Comparison of ENCODE assay signal across 11 mouse cellular contexts in the genomic region with DNA sequence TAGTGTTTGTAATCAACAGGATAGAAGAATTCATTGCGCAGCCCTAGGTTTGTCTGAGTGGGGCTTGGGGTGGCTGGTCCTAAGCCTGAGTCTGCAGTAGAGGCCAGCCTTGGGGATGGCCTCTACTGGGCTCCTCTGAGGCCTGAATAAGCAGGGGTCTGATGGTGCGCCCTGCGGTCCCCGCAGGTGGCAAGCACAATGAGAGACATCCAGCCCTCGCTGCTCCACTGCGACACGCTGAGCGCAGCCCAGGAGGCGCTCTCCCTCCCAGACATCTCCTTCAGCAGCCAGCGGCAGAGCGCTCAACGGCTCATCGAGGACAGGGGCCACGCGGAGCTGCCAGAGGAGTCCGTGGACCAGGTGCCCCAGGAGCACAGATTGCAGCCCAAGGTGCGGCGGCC.
DNase-seq lines count a peak whose midpoint lies in the region; ATAC-seq lines count a peak whose summit lies in the region.
"Had no signal": no experiment of that assay in that cellular context is flagged by ENCODE, and none has a peak within 500 bp of the region (broad histone marks: within the 10 kb centered on the region; RNA-seq: fewer than 3 reads in every experiment).

No protein-coding gene starts in this region.

- intact Hi-C loops in left cerebral cortex, postnatal 25 days (cut with DNase I) = no loop called here

- 18% methylated on average over 18 of the region's 18 CpGs for WGBS in intestine, embryonic 14.5 days
- 24% methylated on average over 18 of the region's 18 CpGs for WGBS in intestine, embryonic 16.5 days
- WGBS in forebrain, embryonic 11.5 days = 8% methylated on average over 18 of the region's 18 CpGs
- WGBS in midbrain, embryonic 13.5 days = 13% methylated on average over 18 of the region's 18 CpGs

- ATAC-seq in intestine, embryonic 14.5 days (replicated peaks; ENCODE audit: low FRiP score, low TSS enrichment, low read depth) = no peak
- ATAC-seq in intestine, embryonic 16.5 days = no peak
- ATAC-seq in forebrain, embryonic 11.5 days (replicated peaks; ENCODE audit: low FRiP score) = 0 out of 2 replicates have a peak, but pooled peaks have one; percentile 36
- ATAC-seq in midbrain, embryonic 13.5 days = peak; percentile 74

- H3K27ac ChIP-seq in intestine, embryonic 14.5 days (ENCODE audit: low read depth) = no peak overlapping the region
- H3K27ac ChIP-seq in intestine, embryonic 16.5 days (ENCODE audit: low read length) = no peak overlapping the region
- no peak overlapping the region for H3K27ac ChIP-seq in forebrain, embryonic 11.5 days (ENCODE audit: low read depth, low read length)
- H3K27ac ChIP-seq in midbrain, embryonic 13.5 days = no peak overlapping the region
- H3K27ac ChIP-seq: liver, embryonic 15.5 days had no signal

- no peak for DNase-seq in intestine, embryonic 14.5 days (ENCODE audit: low spot score)
- DNase-seq in R1 (ENCODE audit: low read depth, low spot score) = peak; percentile 6
- DNase-seq in forebrain, embryonic 11.5 days (ENCODE audit: low spot score) = peak; percentile 56
- no peak for DNase-seq in gastrocnemius, postnatal 10 days
- DNase-seq in left cerebral cortex, postnatal 25 days (ENCODE audit: low spot score in 2 of 2) = no peak
- no peak for DNase-seq in gastrocnemius, adult 8-10 months (ENCODE audit: low spot score in 2 of 2)
- DNase-seq: kidney, postnatal 14 days had no signal

- H3K27me3 ChIP-seq in intestine, embryonic 14.5 days (replicated peaks; ENCODE audit: control insufficient read depth, insufficient read depth, low read length) = no peaks in the 10 kb centered on the region
- no peaks in the 10 kb centered on the region for H3K27me3 ChIP-seq in intestine, embryonic 16.5 days (replicated peaks; ENCODE audit: control insufficient read depth, insufficient read depth, low read length)
- peaks cover 9% of the 10 kb centered on the region for H3K27me3 ChIP-seq in forebrain, embryonic 11.5 days (ENCODE audit: control insufficient read depth, insufficient read depth, low read length)
- no peaks in the 10 kb centered on the region for H3K27me3 ChIP-seq in midbrain, embryonic 13.5 days
- H3K27me3 ChIP-seq: liver, embryonic 15.5 days had no signal

- H3K4me2 ChIP-seq in intestine, embryonic 14.5 days (ENCODE audit: low read length) = 0 out of 2 replicates have a peak overlapping the region, but pooled peaks have one; percentile 20
- no peak overlapping the region for H3K4me2 ChIP-seq in intestine, embryonic 16.5 days (ENCODE audit: low read depth, low read length)
- peak overlapping the region; percentile 26; the same call in 1 of the 2 replicates for H3K4me2 ChIP-seq in forebrain, embryonic 11.5 days (ENCODE audit: low read depth, low read length, severe bottlenecking)
- 0 out of 2 replicates have a peak overlapping the region, but pooled peaks have one; percentile 9 for H3K4me2 ChIP-seq in midbrain, embryonic 13.5 days (replicated peaks)
- H3K4me2 ChIP-seq: liver, embryonic 15.5 days had no signal

- no peaks in the 10 kb centered on the region for H3K4me1 ChIP-seq in intestine, embryonic 14.5 days (replicated peaks; ENCODE audit: control insufficient read depth, insufficient read depth, low read length)
- H3K4me1 ChIP-seq in intestine, embryonic 16.5 days (ENCODE audit: control insufficient read depth, insufficient read depth, low read length) = no peaks in the 10 kb centered on the region
- H3K4me1 ChIP-seq in forebrain, embryonic 11.5 days (replicated peaks; ENCODE audit: control insufficient read depth, insufficient read depth, low read length) = no peaks in the 10 kb centered on the region
- peaks cover 5% of the 10 kb centered on the region for H3K4me1 ChIP-seq in midbrain, embryonic 13.5 days (replicated peaks)
- H3K4me1 ChIP-seq: liver, embryonic 15.5 days had no signal

- H3K36me3 ChIP-seq in intestine, embryonic 14.5 days (ENCODE audit: control insufficient read depth, insufficient read depth, low read length) = no peaks in the 10 kb centered on the region
- H3K36me3 ChIP-seq in intestine, embryonic 16.5 days (ENCODE audit: control insufficient read depth, insufficient read depth, low read length) = no peaks in the 10 kb centered on the region
- no peaks in the 10 kb centered on the region for H3K36me3 ChIP-seq in forebrain, embryonic 11.5 days (ENCODE audit: control insufficient read depth, insufficient read depth, low read length)
- H3K36me3 ChIP-seq in midbrain, embryonic 13.5 days = no peaks in the 10 kb centered on the region
- H3K36me3 ChIP-seq: G1E; liver, embryonic 15.5 days had no signal

- no peak overlapping the region for H3K9ac ChIP-seq in intestine, embryonic 14.5 days (ENCODE audit: low read length)
- no peak overlapping the region for H3K9ac ChIP-seq in intestine, embryonic 16.5 days (ENCODE audit: low read depth, low read length)
- H3K9ac ChIP-seq in forebrain, embryonic 11.5 days (ENCODE audit: low read length) = 0 out of 2 replicates have a peak overlapping the region, but pooled peaks have one; percentile 35
- no peak overlapping the region for H3K9ac ChIP-seq in midbrain, embryonic 13.5 days (replicated peaks)
- H3K9ac ChIP-seq: liver, embryonic 15.5 days had no signal

- no peaks in the 10 kb centered on the region for H3K9me3 ChIP-seq in intestine, embryonic 14.5 days (ENCODE audit: control insufficient read depth, low read length)
- H3K9me3 ChIP-seq in intestine, embryonic 16.5 days (ENCODE audit: control insufficient read depth, low read length) = no peaks in the 10 kb centered on the region
- H3K9me3 ChIP-seq in forebrain, embryonic 11.5 days (ENCODE audit: control insufficient read depth, low read length) = no peaks in the 10 kb centered on the region
- H3K9me3 ChIP-seq in midbrain, embryonic 13.5 days = no peaks in the 10 kb centered on the region
- H3K9me3 ChIP-seq: liver, embryonic 15.5 days had no signal

- H3K4me3 ChIP-seq in intestine, embryonic 14.5 days (ENCODE audit: low read depth, low read length) = no peak overlapping the region
- no peak overlapping the region for H3K4me3 ChIP-seq in intestine, embryonic 16.5 days (ENCODE audit: low read length)
- H3K4me3 ChIP-seq in forebrain, embryonic 11.5 days (ENCODE audit: low read depth, low read length) = no peak overlapping the region
- H3K4me3 ChIP-seq in midbrain, embryonic 13.5 days (replicated peaks) = no peak overlapping the region
- H3K4me3 ChIP-seq: liver, embryonic 15.5 days had no signal

Comparison
In these comparisons a context has a peak if more than half of its experiments do, and no peak if none do; other contexts are left out.
1. ATAC-seq: peak in forebrain, embryonic 11.5 days (single experiment) and midbrain, embryonic 13.5 days (single experiment); none in intestine, embryonic 14.5 days (single experiment) and intestine, embryonic 16.5 days (single experiment).
2. DNase-seq: peak in R1 (single experiment) and forebrain, embryonic 11.5 days (single experiment); none in intestine, embryonic 14.5 days (single experiment), gastrocnemius, postnatal 10 days (single experiment), left cerebral cortex, postnatal 25 days (0 of 2) and gastrocnemius, adult 8-10 months (0 of 2).